Mouse (Mus musculus) right cerebral cortex, postnatal 10 days (tissue): ENCODE measurements at regions not wholly inside any gene's neighbourhood (a gene's known extent, or its start where the extent isn't known, plus 50 kb on each side); places are given as distances from the start of the nearest gene placed in this dataset.

ENCODE experiments used
- DNase-seq, 2 experiments: peaks; one replicate each; pipeline ENCODE4 v3.0.0; 2021; ENCODE audit warnings: low spot score in 2 of 2

GRCm38 (mm10) chr8:36041222-36041864 lies 275.8 kb downstream of the Gm19410 start:
- no peak for DNase-seq

DNA sequence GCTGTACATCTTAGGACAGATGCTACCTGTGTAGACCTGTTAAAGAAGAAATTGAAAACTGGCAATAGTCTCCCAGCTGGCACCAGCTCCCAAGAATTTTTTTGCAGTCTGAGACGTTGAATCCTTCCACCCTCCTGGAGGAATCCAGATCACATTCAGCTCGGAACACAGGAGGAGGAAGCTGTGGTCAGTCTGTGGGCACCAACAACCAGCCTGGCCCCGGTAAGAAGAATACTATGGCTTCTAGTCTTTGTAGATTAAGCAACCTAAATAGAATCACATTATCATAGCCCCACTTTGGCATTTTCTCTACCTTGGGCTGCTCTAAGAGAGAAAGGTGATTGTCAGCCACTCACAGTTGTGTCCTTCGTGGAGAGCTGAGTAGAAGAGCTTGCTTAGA lies 277.0 kb downstream of the Gm19410 start:
- no peak for DNase-seq
